Mouse (Mus musculus) fat pad, adult 2 months (tissue): Measurements from ENCODE around the gene P2rx3.
A peak's percentile ranks its signal among the peaks of the same experiment; 100 is the strongest.

Experiments
- DNase-seq: peaks from one replicate; pipeline ENCODE4 v3.0.0-alpha.2; 2011; ENCODE audit warnings: low read depth, low spot score; ENCODE audit errors: extremely low read depth

The P2rx3 gene

GRCm38 (mm10) chr2:85037047-85038026, at the start of gene P2rx3, which contains the start of gene Ssrp1:
TSS of gene P2rx3 (minus strand) at chr2:85037462.
TSS of gene Ssrp1 (plus strand) at chr2:85037234.
- no peak for DNase-seq

- no peak for DNase-seq
These were observed 36.5 kb upstream of the P2rx3 start for GRCm38 (mm10) chr2:85073751-85074150.

GRCm38 (mm10) chr2:85071921-85072320, 34.7 kb upstream of the P2rx3 start:
- no peak for DNase-seq

- no peak for DNase-seq
These were observed 32.8 kb upstream of the P2rx3 start for GRCm38 (mm10) chr2:85070086-85070485.

GRCm38 (mm10) chr2:85068626-85069025, 31.4 kb upstream of the P2rx3 start:
- no peak for DNase-seq

GRCm38 (mm10) chr2:85067903-85068625, 30.8 kb upstream of the P2rx3 start:
- no peak for DNase-seq

GRCm38 (mm10) chr2:85066937-85067336, 29.7 kb upstream of the P2rx3 start:
- no peak for DNase-seq

GRCm38 (mm10) chr2:85065141-85065875, 28.0 kb upstream of the P2rx3 start:
- no peak for DNase-seq

GRCm38 (mm10) chr2:85061107-85061541, 23.9 kb upstream of the P2rx3 start:
- DNase-seq: no peak

GRCm38 (mm10) chr2:85060591-85061060, 23.4 kb upstream of the P2rx3 start:
- peak; percentile 75 for DNase-seq

- DNase-seq: no peak
These were observed 22.4 kb upstream of the P2rx3 start for GRCm38 (mm10) chr2:85059677-85060076.

GRCm38 (mm10) chr2:85056711-85057110, 19.4 kb upstream of the P2rx3 start:
- no peak for DNase-seq

- DNase-seq: no peak
These were observed 16.0 kb upstream of the P2rx3 start for GRCm38 (mm10) chr2:85053192-85053816.

GRCm38 (mm10) chr2:85050746-85051145, 13.5 kb upstream of the P2rx3 start:
- no peak for DNase-seq

- DNase-seq: no peak
These were observed 12.9 kb upstream of the P2rx3 start for GRCm38 (mm10) chr2:85050001-85050634.

GRCm38 (mm10) chr2:85049277-85049676, 12.0 kb upstream of the P2rx3 start:
- DNase-seq: no peak

GRCm38 (mm10) chr2:85048168-85048751, 11.0 kb upstream of the P2rx3 start:
- DNase-seq: no peak

GRCm38 (mm10) chr2:85047596-85048167, 10.4 kb upstream of the P2rx3 start, which contains the start of gene Tnks1bp1:
TSS of gene Tnks1bp1 (plus strand) at chr2:85048022.
- peak; percentile 89 for DNase-seq

GRCm38 (mm10) chr2:85047081-85047480, 9.8 kb upstream of the P2rx3 start:
- no peak for DNase-seq
